Comparison of ENCODE assay signal across 9 mouse cellular contexts in the genomic region with DNA sequence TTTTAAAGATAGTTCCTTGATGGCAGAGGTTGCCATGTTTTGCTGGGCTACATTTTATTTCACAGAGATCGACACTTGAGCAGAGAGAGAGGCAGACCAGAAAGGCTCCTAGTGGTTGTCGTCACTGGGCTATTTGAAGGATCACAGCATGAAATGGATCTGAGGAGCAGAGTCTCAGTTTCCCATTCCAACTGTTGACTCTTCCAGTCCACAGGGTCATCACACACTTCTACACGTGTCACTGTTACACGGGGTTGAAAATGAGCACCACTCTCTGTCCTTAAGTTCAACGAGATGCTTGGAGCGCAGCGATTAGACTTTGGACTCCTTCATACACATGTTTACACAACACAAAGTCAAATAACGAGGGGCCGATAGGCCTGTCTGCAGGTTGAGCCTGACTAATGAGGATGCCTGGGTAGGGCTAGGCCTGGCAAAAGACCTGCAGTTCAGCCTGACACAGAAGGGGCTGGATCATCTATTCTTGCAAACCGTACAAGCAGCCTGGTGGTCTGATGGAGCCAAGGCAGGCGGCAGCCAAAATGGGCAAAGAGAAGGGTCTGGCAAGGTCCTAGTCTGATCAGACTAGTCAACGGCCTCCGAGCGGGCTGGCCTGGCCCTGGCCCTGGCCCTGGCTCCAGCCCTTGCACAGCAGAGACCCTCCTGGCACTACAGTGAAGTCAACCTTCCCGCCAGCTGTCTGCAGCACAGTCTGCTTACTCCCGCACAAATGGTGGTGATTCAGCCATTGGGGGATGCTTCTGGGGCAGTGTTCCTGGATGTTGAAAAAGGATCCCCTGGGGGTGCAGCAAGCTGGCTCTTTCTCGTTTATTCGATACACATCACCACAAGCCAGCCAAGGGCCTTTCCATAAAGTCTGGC.
DNase-seq lines count a peak whose midpoint lies in the region; ATAC-seq and TF ChIP-seq lines count a peak whose summit lies in the region.
"Had no signal": no experiment of that assay in that cellular context is flagged by ENCODE, and none has a peak within 500 bp of the region (broad histone marks: within the 10 kb centered on the region; RNA-seq: fewer than 3 reads in every experiment).

No protein-coding gene starts in this region.

- no peak for TF ChIP-seq CTCF in thymus, adult 2 months (IDR thresholded peaks at IDR 0.05; ENCODE audit: borderline replicate concordance, control insufficient read depth, extremely low read depth, insufficient read depth, low read length, poor library complexity)

- peaks cover 22% of the 10 kb centered on the region for H3K27me3 ChIP-seq in forebrain, embryonic 12.5 days
- H3K27me3 ChIP-seq in intestine, embryonic 14.5 days (replicated peaks; ENCODE audit: control insufficient read depth, insufficient read depth, low read length): no peaks in the 10 kb centered on the region
- no peaks in the 10 kb centered on the region for H3K27me3 ChIP-seq in neural tube, embryonic 14.5 days (ENCODE audit: control insufficient read depth, insufficient read depth, low read length)
- H3K27me3 ChIP-seq in thymus, adult 2 months (ENCODE audit: control insufficient read depth, insufficient read depth, low read length): no peaks in the 10 kb centered on the region
- H3K27me3 ChIP-seq in heart, embryonic 12.5 days (replicated peaks): peaks cover 4% of the 10 kb centered on the region; the same call in 1 of the 2 replicates

- no peak overlapping the region for H3K4me2 ChIP-seq in forebrain, embryonic 12.5 days
- no peak overlapping the region for H3K4me2 ChIP-seq in intestine, embryonic 14.5 days (ENCODE audit: low read length)
- no peak overlapping the region for H3K4me2 ChIP-seq in neural tube, embryonic 14.5 days (ENCODE audit: low read depth, low read length)
- H3K4me2 ChIP-seq in heart, embryonic 12.5 days: no peak overlapping the region

- H3K36me3 ChIP-seq in forebrain, embryonic 12.5 days (replicated peaks): no peaks in the 10 kb centered on the region
- no peaks in the 10 kb centered on the region for H3K36me3 ChIP-seq in intestine, embryonic 14.5 days (ENCODE audit: control insufficient read depth, insufficient read depth, low read length)
- no peaks in the 10 kb centered on the region for H3K36me3 ChIP-seq in neural tube, embryonic 14.5 days (ENCODE audit: control insufficient read depth, insufficient read depth, low read length)
- no peaks in the 10 kb centered on the region for H3K36me3 ChIP-seq in thymus, adult 2 months (ENCODE audit: control insufficient read depth, insufficient read depth, low read length)
- no peaks in the 10 kb centered on the region for H3K36me3 ChIP-seq in heart, embryonic 12.5 days

- 75% methylated on average over 18 of the region's 18 CpGs for WGBS in forebrain, embryonic 12.5 days
- 80% methylated on average over 18 of the region's 18 CpGs for WGBS in intestine, embryonic 14.5 days
- WGBS in neural tube, embryonic 14.5 days: 70% methylated on average over 18 of the region's 18 CpGs
- WGBS in thymus, adult 2 months: 94% methylated on average over 18 of the region's 18 CpGs
- 83% methylated on average over 18 of the region's 18 CpGs for WGBS in heart, embryonic 12.5 days

- no peak for TF ChIP-seq POLR2A in thymus, adult 2 months (IDR thresholded peaks at IDR 0.05; ENCODE audit: control insufficient read depth, extremely low read depth, insufficient read depth, low read length, poor library complexity)

- no peak overlapping the region for H3K9ac ChIP-seq in forebrain, embryonic 12.5 days
- no peak overlapping the region for H3K9ac ChIP-seq in intestine, embryonic 14.5 days (ENCODE audit: low read length)
- no peak overlapping the region for H3K9ac ChIP-seq in neural tube, embryonic 14.5 days (replicated peaks; ENCODE audit: low read depth, low read length)
- no peak overlapping the region for H3K9ac ChIP-seq in heart, embryonic 12.5 days

- H3K27ac ChIP-seq in forebrain, embryonic 12.5 days: peak overlapping the region; percentile 88
- H3K27ac ChIP-seq in intestine, embryonic 14.5 days (ENCODE audit: low read depth): no peak overlapping the region
- H3K27ac ChIP-seq in neural tube, embryonic 14.5 days (ENCODE audit: low read depth, low read length): peak overlapping the region; percentile 50; the same call in 1 of the 2 replicates
- no peak overlapping the region for H3K27ac ChIP-seq in thymus, adult 2 months (ENCODE audit: control insufficient read depth, insufficient read depth, low read length)
- no peak overlapping the region for H3K27ac ChIP-seq in heart, embryonic 12.5 days (ENCODE audit: poor library complexity, severe bottlenecking)

- peak; percentile 44; the same call in 1 of the 2 replicates for ATAC-seq in frontal cortex, adult (ENCODE audit: low TSS enrichment)
- ATAC-seq in forebrain, embryonic 12.5 days (ENCODE audit: low FRiP score): no peak
- ATAC-seq in intestine, embryonic 14.5 days (replicated peaks; ENCODE audit: low FRiP score, low TSS enrichment, low read depth): peak; percentile 79
- ATAC-seq in neural tube, embryonic 14.5 days (ENCODE audit: low read depth): peak; percentile 39; the same call in 1 of the 2 replicates
- no peak for ATAC-seq in heart, embryonic 12.5 days (ENCODE audit: insufficient number of reproducible peaks, low FRiP score)

- H3K4me1 ChIP-seq in forebrain, embryonic 12.5 days: peaks cover 31% of the 10 kb centered on the region
- peaks cover 3% of the 10 kb centered on the region; the same call in 1 of the 2 replicates for H3K4me1 ChIP-seq in intestine, embryonic 14.5 days (replicated peaks; ENCODE audit: control insufficient read depth, insufficient read depth, low read length)
- peaks cover 28% of the 10 kb centered on the region; the same call in 1 of the 2 replicates for H3K4me1 ChIP-seq in neural tube, embryonic 14.5 days (ENCODE audit: control insufficient read depth, insufficient read depth, low read length)
- no peaks in the 10 kb centered on the region for H3K4me1 ChIP-seq in thymus, adult 2 months (replicated peaks; ENCODE audit: control insufficient read depth, insufficient read depth, low read length)
- no peaks in the 10 kb centered on the region for H3K4me1 ChIP-seq in heart, embryonic 12.5 days (replicated peaks)

- no peak for DNase-seq in frontal cortex, postnatal 25 days (ENCODE audit: low spot score in 2 of 2)
- DNase-seq in intestine, embryonic 14.5 days (ENCODE audit: low spot score): no peak
- no peak for DNase-seq in thymus, adult 2 months
- DNase-seq in natural killer cell, adult 2 months (ENCODE audit: low spot score in 2 of 2): no peak
- DNase-seq: heart, adult 18-20 months had no signal

- no peak overlapping the region for H3K4me3 ChIP-seq in forebrain, embryonic 12.5 days (replicated peaks)
- H3K4me3 ChIP-seq in intestine, embryonic 14.5 days (ENCODE audit: low read depth, low read length): no peak overlapping the region
- no peak overlapping the region for H3K4me3 ChIP-seq in neural tube, embryonic 14.5 days (ENCODE audit: low read depth, low read length)
- H3K4me3 ChIP-seq in thymus, adult 2 months (ENCODE audit: control insufficient read depth, insufficient read depth, low read length): no peak overlapping the region
- H3K4me3 ChIP-seq in heart, embryonic 12.5 days: no peak overlapping the region

- no peaks in the 10 kb centered on the region for H3K9me3 ChIP-seq in forebrain, embryonic 12.5 days
- H3K9me3 ChIP-seq in intestine, embryonic 14.5 days (ENCODE audit: control insufficient read depth, low read length): no peaks in the 10 kb centered on the region
- no peaks in the 10 kb centered on the region for H3K9me3 ChIP-seq in neural tube, embryonic 14.5 days (ENCODE audit: control insufficient read depth, low read length)
- H3K9me3 ChIP-seq in heart, embryonic 12.5 days (replicated peaks): no peaks in the 10 kb centered on the region

Comparison
In these comparisons a context has a peak if more than half of its experiments do, and no peak if none do; other contexts are left out.
1. ATAC-seq: peak in frontal cortex, adult (single experiment), intestine, embryonic 14.5 days (single experiment) and neural tube, embryonic 14.5 days (single experiment); none in forebrain, embryonic 12.5 days (single experiment) and heart, embryonic 12.5 days (single experiment).
2. H3K27ac ChIP-seq: peak in forebrain, embryonic 12.5 days (single experiment) and neural tube, embryonic 14.5 days (single experiment); none in intestine, embryonic 14.5 days (single experiment), thymus, adult 2 months (single experiment) and heart, embryonic 12.5 days (single experiment).